Mouse (Mus musculus): Measurements from ENCODE around the gene Igf1r. TPM values are rescaled to one million over a fixed set of nuclear protein-coding genes. Genes with fewer than 3 reads are reported as not detected.

The Igf1r gene
- polyA plus RNA-seq, 1 experiment from 2014 or later, result 13.9 TPM

DNA sequence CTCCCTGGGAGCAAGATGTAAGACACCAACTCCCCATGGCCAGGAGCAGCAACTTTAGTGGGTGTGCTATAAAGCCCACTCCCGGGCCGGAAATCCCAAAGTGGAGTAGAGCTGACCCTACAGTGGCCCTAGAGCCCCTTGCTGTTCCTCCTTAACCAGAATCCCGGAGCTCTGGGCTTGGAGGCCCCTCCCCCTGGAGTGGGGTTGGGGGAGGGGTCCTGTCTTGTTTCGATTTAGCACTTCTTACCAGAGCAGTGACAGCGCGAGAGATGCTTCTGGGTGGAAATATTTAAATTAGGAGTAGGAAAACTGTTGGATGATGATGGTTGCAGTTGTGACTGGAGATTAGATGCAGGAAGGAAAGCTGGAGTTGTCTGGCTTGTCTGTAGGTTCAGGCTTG is 275.9 kb downstream of the Igf1r start:
- no peaks in the 10 kb centered on the region for H3K9me3 ChIP-seq (replicated peaks)
- ATAC-seq (replicated peaks; ENCODE audit: insufficient number of reproducible peaks, insufficient read depth, low FRiP score, low read depth), result no peak
- peaks cover 17% of the 10 kb centered on the region for H3K36me3 ChIP-seq
- H3K27ac ChIP-seq, result no peak overlapping the region
- H3K4me2 ChIP-seq, result no peak overlapping the region
- no peak overlapping the region for H3K9ac ChIP-seq
- no peak overlapping the region for H3K4me3 ChIP-seq
- 49% methylated on average over 6 of the region's 6 CpGs for WGBS
- H3K27me3 ChIP-seq, result no peaks in the 10 kb centered on the region
- peaks cover 21% of the 10 kb centered on the region for H3K4me1 ChIP-seq (replicated peaks)

DNA sequence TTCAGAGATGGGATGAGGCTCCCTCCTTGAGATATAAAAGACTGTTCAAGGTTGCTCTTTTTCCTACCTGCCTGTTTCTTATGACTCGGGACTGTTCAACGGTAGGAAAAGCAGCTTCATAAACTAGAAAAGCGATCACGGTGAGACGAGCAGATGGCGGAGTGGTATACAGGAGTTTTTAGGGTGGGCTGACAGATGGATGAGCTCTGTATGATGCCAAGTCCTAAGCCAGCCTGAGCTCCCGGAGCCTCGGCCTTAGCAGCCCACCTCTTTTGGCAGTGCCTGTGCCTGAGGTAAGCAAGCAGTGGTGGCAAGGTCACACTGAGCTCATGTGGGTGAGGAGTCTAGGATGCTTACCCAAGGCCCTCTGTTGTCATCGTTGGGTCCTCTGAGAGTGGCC is 278.2 kb downstream of the Igf1r start:
- Histone ChIP-seq H3K9ac (no peak overlapping the region), H3K27me3 (no peaks in the 10 kb centered on the region), H3K36me3 (peaks cover 12% of the 10 kb centered on the region), H3K9me3 (replicated peaks) (no peaks in the 10 kb centered on the region), H3K4me3 (no peak overlapping the region), H3K4me1 (replicated peaks) (peaks cover 23% of the 10 kb centered on the region), H3K27ac (no peak overlapping the region), H3K4me2 (no peak overlapping the region)
- ATAC-seq (replicated peaks; ENCODE audit: insufficient number of reproducible peaks, insufficient read depth, low FRiP score, low read depth), result no peak
- 90% methylated on average over 9 of the region's 9 CpGs for WGBS

DNA sequence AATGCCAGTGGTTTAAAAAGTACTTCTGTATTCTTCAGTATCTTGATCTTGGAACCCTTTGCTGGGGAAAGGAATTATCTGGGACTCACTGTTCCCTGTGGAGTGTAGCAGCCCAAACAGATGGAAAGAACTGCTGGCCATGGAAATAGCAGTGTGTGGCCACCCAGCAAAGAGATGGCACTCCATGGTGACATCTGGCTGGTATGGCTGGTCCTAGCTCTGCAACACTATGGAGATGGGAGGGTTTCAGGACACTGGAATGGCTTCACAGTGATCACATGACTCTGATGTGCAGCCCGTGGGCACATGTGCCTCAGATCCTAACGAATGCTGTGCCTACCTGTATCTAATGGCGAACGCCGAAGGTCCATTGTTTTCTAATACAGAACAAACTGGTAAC is 279.9 kb downstream of the Igf1r start:
- no peaks in the 10 kb centered on the region for H3K27me3 ChIP-seq
- H3K9me3 ChIP-seq (replicated peaks), result no peaks in the 10 kb centered on the region

DNA sequence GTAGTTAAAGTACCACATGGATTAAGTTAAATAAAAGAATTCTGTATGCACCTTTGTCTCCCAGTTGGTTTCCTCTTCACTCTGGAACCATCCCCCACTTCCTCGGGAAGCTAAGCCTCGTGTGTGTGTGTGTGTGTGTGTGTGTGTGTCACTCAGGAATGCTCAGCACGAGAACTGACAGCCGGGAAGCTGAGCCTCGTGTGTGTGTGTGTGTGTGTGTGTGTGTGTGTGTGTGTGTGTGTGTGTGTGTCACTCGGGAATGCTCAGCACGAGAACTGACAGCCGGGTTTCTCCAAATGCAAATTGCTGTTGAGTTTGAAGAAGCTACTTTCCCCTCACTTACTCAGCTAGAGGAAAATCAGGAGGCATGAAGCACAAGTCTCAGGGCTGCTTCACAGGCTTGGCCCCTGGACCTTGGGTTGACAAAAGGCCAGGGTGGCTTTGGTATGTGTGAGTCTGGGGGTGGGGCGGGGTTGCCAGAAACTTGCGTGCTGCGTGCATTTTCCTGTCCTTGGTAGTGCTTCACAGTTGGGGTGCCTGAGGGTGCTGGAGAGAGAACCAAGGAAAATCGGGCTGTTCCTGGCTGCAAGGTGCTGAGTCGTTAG is 281.1 kb downstream of the Igf1r start:
- Histone ChIP-seq H3K4me3 (no peak overlapping the region), H3K27me3 (no peaks in the 10 kb centered on the region), H3K27ac (peak overlapping the region; percentile 45; the same call in 1 of the 2 replicates), H3K9ac (no peak overlapping the region), H3K4me2 (peak overlapping the region; percentile 34), H3K9me3 (replicated peaks) (no peaks in the 10 kb centered on the region), H3K36me3 (no peaks in the 10 kb centered on the region), H3K4me1 (replicated peaks) (peaks cover 19% of the 10 kb centered on the region)
- WGBS, result 17% methylated on average over 13 of the region's 13 CpGs
- ATAC-seq (replicated peaks; ENCODE audit: insufficient number of reproducible peaks, insufficient read depth, low FRiP score, low read depth), result no peak; the same call in 1 of the 2 replicates

More for the DNA sequence above, 279.9 kb downstream of the Igf1r start:
- Histone ChIP-seq H3K4me3 (no peak overlapping the region), H3K4me2 (no peak overlapping the region), H3K9ac (no peak overlapping the region), H3K36me3 (no peaks in the 10 kb centered on the region), H3K4me1 (replicated peaks) (peaks cover 23% of the 10 kb centered on the region), H3K27ac (no peak overlapping the region)
- WGBS, result 87% methylated on average over 5 of the region's 5 CpGs
- ATAC-seq (replicated peaks; ENCODE audit: insufficient number of reproducible peaks, insufficient read depth, low FRiP score, low read depth), result no peak

DNA sequence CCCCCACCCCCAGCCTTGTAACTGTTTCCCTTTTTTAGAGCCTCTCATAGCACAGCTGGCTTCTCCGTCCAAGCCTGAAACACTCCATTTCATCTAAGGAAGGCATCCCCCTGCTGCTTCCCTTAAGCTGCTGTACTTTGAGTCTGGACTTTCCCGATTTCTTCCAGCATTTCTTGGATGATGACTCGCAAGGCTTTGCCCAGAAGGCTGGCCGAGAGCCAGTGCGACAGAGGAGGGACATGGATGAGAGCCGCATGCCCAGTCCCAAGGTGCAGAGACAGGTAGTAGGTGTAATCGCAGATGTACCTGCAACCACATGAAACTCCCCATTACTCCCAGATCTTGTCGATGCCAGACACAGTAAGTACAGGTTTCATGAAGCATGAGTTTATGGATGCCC is 284.2 kb downstream of the Igf1r start:
- Histone ChIP-seq H3K4me2 (no peak overlapping the region), H3K27ac (no peak overlapping the region), H3K27me3 (no peaks in the 10 kb centered on the region), H3K36me3 (no peaks in the 10 kb centered on the region), H3K9ac (no peak overlapping the region), H3K9me3 (replicated peaks) (no peaks in the 10 kb centered on the region), H3K4me1 (replicated peaks) (peaks cover 15% of the 10 kb centered on the region), H3K4me3 (no peak overlapping the region)
- ATAC-seq (replicated peaks; ENCODE audit: insufficient number of reproducible peaks, insufficient read depth, low FRiP score, low read depth), result no peak
- WGBS, result 76% methylated on average over 8 of the region's 8 CpGs

DNA sequence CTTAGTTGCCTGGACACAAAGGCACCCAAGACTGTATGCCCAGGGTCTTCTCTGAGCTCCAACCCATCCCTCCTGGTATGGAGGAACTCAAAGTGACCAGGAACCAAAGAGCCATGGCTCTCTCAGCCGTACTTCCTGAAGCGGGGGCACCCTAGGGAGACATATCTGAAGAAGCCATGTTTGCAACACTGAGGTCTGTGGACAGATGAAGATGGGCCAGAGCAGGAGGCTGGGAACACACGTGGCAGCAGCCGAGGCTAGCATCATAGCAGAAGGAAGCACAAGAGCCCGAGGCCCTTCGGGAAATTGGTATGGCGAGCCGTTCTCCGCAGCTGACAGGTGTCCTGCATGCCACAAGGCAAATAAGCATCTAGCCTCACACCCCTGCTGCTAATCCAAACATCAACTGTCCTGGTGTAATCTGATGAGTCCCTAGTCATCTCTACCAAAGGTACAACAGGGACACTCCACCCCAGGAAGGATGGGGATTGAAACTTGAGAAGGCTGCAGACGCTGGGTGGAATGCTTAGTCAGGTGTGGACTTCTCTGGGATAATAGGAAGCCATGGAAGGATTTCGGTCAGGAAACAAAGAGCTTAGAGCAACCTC is 286.7 kb downstream of the Igf1r start:
- ATAC-seq (replicated peaks; ENCODE audit: insufficient number of reproducible peaks, insufficient read depth, low FRiP score, low read depth), result no peak
- Histone ChIP-seq H3K4me1 (replicated peaks) (no peaks in the 10 kb centered on the region), H3K4me2 (no peak overlapping the region), H3K4me3 (no peak overlapping the region), H3K27ac (no peak overlapping the region), H3K27me3 (no peaks in the 10 kb centered on the region), H3K36me3 (no peaks in the 10 kb centered on the region), H3K9ac (no peak overlapping the region), H3K9me3 (replicated peaks) (no peaks in the 10 kb centered on the region)
- 55% methylated on average over 11 of the region's 11 CpGs for WGBS

DNA sequence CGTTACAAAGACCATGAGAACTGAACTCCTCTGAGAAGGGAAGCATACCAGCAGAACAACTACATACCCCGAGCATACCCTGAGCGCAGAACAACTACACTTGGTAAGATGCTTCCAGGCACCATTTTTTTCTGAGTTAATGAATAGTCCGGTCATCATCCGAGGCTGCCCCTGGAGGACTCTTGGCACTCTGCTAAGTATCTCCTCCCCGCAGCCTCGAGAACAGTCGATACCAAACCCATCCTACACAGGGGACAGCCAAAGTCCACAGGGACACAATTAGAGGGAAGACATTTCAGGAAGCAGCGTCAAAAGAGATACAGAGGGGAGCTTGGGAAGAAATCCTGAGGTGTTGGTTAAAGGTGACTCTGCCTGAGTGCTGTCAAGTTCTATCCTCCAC is 288.6 kb downstream of the Igf1r start:
- ATAC-seq (replicated peaks; ENCODE audit: insufficient number of reproducible peaks, insufficient read depth, low FRiP score, low read depth), result no peak
- Histone ChIP-seq H3K4me2 (no peak overlapping the region), H3K9ac (no peak overlapping the region), H3K27ac (no peak overlapping the region), H3K9me3 (replicated peaks) (no peaks in the 10 kb centered on the region), H3K4me1 (replicated peaks) (no peaks in the 10 kb centered on the region), H3K4me3 (no peak overlapping the region), H3K36me3 (no peaks in the 10 kb centered on the region), H3K27me3 (no peaks in the 10 kb centered on the region)
- WGBS, result 73% methylated on average over 9 of the region's 9 CpGs

DNA sequence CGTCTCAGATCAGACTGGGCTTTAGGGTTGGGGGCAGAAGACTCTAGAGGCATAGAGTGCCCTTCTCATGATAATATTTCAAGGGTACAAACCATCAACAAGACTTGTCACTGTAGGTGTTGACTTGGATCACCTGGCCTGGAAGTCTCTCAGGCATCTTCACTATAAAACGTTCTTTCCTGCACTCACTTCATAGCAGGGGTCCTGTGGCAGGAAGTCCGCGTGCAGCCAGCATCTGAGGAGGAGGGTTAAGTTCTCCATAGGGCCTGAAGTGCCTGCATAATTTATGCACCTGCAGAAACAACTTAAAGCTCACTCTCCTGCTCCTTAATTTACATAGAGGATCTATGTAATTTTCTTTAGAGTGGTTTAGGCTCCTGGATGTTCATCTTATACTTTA is 293.1 kb downstream of the Igf1r start:
- no peaks in the 10 kb centered on the region for H3K27me3 ChIP-seq
- no peak overlapping the region for H3K9ac ChIP-seq
- no peaks in the 10 kb centered on the region for H3K4me1 ChIP-seq (replicated peaks)
- no peak overlapping the region for H3K27ac ChIP-seq
- no peak overlapping the region for H3K4me2 ChIP-seq
- no peaks in the 10 kb centered on the region for H3K36me3 ChIP-seq
- H3K9me3 ChIP-seq (replicated peaks), result no peaks in the 10 kb centered on the region
- no peak for ATAC-seq (replicated peaks; ENCODE audit: insufficient number of reproducible peaks, insufficient read depth, low FRiP score, low read depth)
- H3K4me3 ChIP-seq, result no peak overlapping the region
- WGBS, result 50% methylated on average over 4 of the region's 4 CpGs

DNA sequence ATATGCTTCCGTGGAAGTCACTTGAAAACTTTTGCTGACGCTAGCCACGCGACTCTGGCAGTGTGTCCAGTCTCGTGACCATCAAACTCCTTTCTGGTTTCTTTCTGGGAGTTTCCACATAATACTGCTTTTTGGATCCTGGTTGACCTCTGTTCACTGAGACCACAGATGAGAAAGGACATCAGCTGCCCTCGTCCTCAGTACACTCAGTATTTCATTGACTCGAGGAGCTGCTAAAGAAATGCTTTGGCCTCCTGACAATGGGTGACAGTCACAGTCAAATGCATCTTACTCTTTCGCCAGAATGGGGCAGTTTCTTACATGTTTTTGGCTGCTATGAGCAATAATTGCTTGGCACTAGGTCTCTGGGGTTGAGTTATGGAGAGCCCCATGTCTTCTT is 293.6 kb downstream of the Igf1r start:
- ATAC-seq (replicated peaks; ENCODE audit: insufficient number of reproducible peaks, insufficient read depth, low FRiP score, low read depth), result no peak
- Histone ChIP-seq H3K27me3 (no peaks in the 10 kb centered on the region), H3K4me2 (no peak overlapping the region), H3K27ac (no peak overlapping the region), H3K4me1 (replicated peaks) (no peaks in the 10 kb centered on the region), H3K9ac (no peak overlapping the region), H3K4me3 (no peak overlapping the region), H3K36me3 (no peaks in the 10 kb centered on the region), H3K9me3 (replicated peaks) (no peaks in the 10 kb centered on the region)
- WGBS, result 69% methylated on average over 8 of the region's 8 CpGs

DNA sequence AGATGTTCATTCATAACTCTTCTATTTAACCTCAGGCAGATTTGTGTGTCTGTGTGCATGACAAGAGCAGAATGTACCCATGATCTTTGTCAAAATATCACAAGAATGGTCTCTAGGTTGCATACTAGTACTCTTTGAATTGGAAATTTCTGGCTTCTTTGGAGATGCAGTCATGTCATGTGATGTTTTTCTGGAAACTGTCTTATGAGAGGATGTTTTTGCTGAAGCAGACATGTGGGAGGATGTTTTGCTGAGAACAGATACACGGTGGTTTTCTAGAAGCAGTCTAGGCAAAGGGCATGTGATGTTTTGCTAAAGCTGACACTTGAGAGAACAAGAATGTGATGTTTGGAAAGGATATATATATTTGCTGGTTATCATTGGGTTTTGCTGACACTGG is 297.8 kb downstream of the Igf1r start:
- H3K4me1 ChIP-seq (replicated peaks), result no peaks in the 10 kb centered on the region
- 45% methylated on average over 1 of the region's 1 CpGs for WGBS
- no peak overlapping the region for H3K9ac ChIP-seq
- H3K36me3 ChIP-seq, result no peaks in the 10 kb centered on the region
- no peak overlapping the region for H3K4me3 ChIP-seq
- H3K4me2 ChIP-seq, result no peak overlapping the region
- no peaks in the 10 kb centered on the region for H3K27me3 ChIP-seq
- no peaks in the 10 kb centered on the region for H3K9me3 ChIP-seq (replicated peaks)
- H3K27ac ChIP-seq, result no peak overlapping the region
- ATAC-seq (replicated peaks; ENCODE audit: insufficient number of reproducible peaks, insufficient read depth, low FRiP score, low read depth), result no peak

DNA sequence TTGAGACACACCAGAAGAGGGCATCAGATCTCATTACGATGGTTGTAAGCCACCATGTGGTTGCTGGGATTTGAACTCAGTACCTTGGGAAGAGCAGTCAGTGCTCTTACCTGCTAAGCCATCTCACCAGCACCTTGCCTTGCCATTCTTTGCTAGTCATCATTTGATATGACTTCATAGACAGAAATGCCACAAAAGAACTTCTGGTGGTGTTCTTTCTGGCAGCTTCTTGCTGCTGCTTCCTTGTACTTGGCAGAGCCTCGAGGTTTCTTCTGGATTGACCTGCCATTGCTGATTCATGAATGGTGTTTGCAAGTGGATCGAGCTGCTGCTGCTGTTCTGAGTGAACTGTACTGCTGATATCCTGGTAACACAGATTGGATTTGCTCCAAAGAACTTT is 298.3 kb downstream of the Igf1r start:
- Histone ChIP-seq H3K27ac (no peak overlapping the region), H3K4me3 (no peak overlapping the region), H3K4me1 (replicated peaks) (no peaks in the 10 kb centered on the region), H3K27me3 (no peaks in the 10 kb centered on the region), H3K9ac (no peak overlapping the region), H3K9me3 (replicated peaks) (no peaks in the 10 kb centered on the region), H3K4me2 (no peak overlapping the region), H3K36me3 (no peaks in the 10 kb centered on the region)
- no peak for ATAC-seq (replicated peaks; ENCODE audit: insufficient number of reproducible peaks, insufficient read depth, low FRiP score, low read depth)
- WGBS, result 83% methylated on average over 3 of the region's 3 CpGs

DNA sequence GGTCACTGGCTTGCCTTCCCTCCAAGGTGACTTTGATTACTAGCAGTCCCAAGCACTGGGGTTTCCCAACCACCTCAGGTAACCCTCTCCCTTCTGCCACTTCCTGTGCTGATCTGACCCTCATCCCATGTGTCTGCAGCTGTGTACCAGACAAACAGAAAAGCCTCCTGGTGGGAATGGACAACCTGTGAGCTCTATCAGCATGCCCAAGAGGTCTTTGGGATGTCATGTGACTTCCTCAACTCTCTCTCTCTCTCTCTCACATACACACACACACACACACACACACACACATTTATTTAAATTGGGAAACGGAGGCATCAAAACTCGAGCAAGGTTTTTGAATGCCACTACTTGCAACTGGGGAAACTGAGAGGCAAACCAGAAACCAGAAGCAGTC is 305.1 kb downstream of the Igf1r start:
- peak overlapping the region; percentile 30; the same call in 1 of the 2 replicates for H3K4me2 ChIP-seq
- H3K4me1 ChIP-seq (replicated peaks), result peaks cover 20% of the 10 kb centered on the region

More for the DNA sequence above, 305.1 kb downstream of the Igf1r start:
- Histone ChIP-seq H3K4me3 (no peak overlapping the region), H3K36me3 (no peaks in the 10 kb centered on the region), H3K27me3 (no peaks in the 10 kb centered on the region), H3K9me3 (replicated peaks) (no peaks in the 10 kb centered on the region), H3K27ac (peak overlapping the region; percentile 75), H3K9ac (no peak overlapping the region)
- ATAC-seq (replicated peaks; ENCODE audit: insufficient number of reproducible peaks, insufficient read depth, low FRiP score, low read depth), result no peak
- WGBS, result 48% methylated on average over 2 of the region's 2 CpGs
